Mouse (Mus musculus) bone marrow macrophage, adult 2 months (primary cell): ENCODE measurements around the gene Spint4.

ENCODE experiments used
- CTCF ChIP-seq: IDR thresholded peaks from 2 replicates; pipeline ENCODE4 v1.5.1; 2012; ENCODE audit warnings: low read depth, mild to moderate bottlenecking, low read length, moderate library complexity
- POLR2A ChIP-seq: IDR thresholded peaks from 2 replicates; pipeline ENCODE4 v1.6.1; 2012; ENCODE audit warnings: mild to moderate bottlenecking, low read depth, low read length, borderline replicate concordance

GRCm38 (mm10) chr2:164723276-164723675 is 25.0 kb downstream of the Spint4 start:
- TF ChIP-seq POLR2A: no peak
- no peak for TF ChIP-seq CTCF
